Mouse (Mus musculus) naive thymus-derived CD4-positive, alpha-beta T cell, adult 2 months (primary cell): ENCODE measurements around the gene Gm20538.

ENCODE experiments used
- DNase-seq: peaks from one replicate; pipeline ENCODE4 v3.0.0-alpha.2; 2011; ENCODE audit warnings: low read depth

Gene Gm20538

GRCm38 (mm10) chr19:44552731-44553130 is at the start of gene Gm20538:
Gene Gm20538, minus strand, starts transcription at chr19:44552831.
- DNase-seq = no peak

DNA sequence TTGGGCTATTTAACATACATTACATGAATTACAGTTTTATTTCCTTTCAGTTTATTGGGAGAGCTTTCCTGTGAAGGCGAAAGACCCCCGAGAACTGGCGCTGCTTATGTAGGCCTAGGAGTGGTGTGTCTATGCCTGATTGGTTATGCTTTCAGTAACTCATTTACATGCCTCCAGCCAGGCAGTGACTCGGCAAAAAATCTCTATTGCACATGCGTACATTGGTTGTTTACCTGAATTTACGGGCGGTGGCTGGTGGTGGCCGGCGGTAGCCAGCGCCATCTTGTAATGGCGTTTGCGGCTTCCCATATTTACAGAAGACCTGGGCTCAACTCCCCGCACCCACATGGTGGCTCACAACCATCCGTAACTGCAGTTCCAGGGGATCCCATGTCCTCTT is 41.5 kb upstream of the Gm20538 start:
- DNase-seq = no peak

- DNase-seq = no peak
Observed at GRCm38 (mm10) chr19:44591638-44592037, 39.0 kb upstream of the Gm20538 start.

DNA sequence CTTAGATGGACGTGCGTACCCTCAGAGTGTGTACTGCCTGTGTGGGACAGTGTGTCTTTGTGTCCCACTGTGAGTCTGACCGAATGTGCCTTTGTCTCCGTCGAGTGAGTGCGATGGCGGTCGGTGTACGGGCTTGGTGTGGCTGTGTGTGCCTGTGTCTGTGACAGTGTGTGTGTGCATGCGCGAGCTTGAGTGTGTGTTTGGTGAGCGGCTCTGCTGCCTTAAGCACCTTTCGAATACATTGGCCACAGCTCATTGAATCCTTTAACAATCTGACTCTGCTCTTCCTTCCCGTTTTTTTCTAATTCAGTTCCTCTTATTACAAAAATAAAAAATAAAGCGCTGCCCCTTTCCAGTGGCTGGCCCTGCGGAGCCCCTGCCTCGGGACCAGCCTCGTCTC is 38.4 kb upstream of the Gm20538 start:
- DNase-seq = no peak

- DNase-seq = no peak
Observed at GRCm38 (mm10) chr19:44589591-44590223, 37.1 kb upstream of the Gm20538 start.

DNA sequence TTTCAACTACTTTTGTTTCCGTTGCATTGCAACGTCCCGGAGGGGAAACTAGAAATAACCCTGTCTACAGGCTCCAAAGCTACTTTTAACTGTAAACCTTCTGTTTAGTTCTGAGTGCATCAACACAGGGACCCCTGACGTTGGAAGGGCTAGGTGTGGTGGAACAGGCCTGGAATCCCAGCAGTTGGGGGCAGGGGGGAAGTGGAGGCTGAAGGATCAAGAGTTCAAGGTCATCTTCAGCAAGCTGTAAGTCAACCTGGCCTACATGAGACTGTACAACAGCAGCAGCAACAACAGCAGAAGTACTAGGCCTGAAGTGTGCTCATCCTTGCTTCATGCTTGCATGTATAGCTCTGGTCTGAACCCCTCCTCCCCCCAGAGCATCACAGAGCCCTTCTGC is 35.4 kb upstream of the Gm20538 start:
- DNase-seq = no peak

DNA sequence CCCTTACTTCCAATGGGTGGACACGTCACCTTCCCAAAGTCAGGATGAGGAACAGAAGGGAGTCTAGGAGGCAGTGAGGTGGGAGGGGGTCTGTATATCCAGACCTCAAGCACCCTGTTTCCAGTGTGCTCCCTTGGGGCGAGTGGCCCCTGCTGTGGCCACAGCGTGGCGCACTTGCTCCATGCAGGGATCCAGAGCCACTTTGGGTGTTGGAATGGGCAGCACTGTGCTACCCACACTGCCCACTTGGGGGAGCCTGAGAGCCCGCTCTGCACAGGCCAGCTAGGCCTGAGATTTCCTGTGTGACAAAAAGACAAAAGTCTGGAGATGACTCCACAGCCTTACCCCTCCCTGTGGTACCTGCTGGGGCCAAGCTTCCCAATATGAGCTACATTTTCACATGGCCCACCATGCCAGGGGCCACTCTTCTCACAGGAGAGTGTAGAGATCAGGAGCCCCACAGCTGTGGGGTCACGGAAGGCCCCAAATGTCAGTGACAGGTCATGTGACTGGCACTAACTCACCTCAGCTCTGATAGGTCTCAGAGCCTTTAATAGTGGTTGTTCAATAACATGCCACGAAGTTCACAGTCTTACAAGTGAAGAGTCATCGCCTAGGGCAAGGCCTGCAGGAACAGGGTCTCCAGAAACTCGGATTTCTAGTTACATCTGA is 30.1 kb upstream of the Gm20538 start:
- DNase-seq = peak; percentile 91

GRCm38 (mm10) chr19:44582103-44582502 is 29.5 kb upstream of the Gm20538 start:
- no peak for DNase-seq

- DNase-seq = no peak
Observed at GRCm38 (mm10) chr19:44578038-44578437, 25.4 kb upstream of the Gm20538 start.

DNA sequence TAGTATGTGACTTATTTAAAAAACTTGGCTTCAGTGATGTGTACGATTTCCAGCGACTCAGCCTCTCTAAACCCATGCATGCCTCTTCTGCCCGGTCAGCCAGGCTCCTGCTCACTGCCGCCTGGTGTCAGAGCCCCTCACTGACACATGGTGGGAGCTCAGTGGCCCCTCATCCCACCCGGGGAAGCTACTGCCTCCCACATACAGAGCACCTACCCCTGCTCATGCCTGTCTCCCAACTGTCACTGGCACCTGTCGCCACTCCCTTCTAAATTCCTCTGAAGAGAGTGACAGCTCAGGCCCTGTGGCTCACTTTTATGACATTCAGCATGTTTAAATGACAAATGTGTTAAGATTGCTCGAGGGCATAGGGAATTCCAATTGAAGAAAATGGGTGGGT is 23.6 kb upstream of the Gm20538 start:
- no peak for DNase-seq

DNA sequence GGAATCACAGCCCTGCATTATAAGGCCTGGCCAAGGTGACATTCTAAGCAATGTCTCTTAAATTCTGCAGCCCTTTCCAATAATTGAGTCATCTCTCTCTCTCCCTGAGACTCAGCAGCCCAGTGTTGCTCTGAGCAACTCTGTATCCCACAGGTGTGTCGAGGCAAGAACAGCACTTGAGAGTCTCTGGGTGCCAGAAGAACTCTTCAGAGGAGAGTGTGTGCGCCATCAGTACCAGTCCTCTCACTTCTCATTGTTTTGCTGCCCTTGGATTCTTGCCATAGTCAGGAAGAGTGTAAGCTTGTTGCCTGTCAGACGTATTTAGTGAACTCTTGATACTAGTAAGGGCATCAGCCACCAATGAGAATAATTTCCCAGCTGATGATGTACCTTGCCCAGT is 15.1 kb upstream of the Gm20538 start:
- DNase-seq = no peak

DNA sequence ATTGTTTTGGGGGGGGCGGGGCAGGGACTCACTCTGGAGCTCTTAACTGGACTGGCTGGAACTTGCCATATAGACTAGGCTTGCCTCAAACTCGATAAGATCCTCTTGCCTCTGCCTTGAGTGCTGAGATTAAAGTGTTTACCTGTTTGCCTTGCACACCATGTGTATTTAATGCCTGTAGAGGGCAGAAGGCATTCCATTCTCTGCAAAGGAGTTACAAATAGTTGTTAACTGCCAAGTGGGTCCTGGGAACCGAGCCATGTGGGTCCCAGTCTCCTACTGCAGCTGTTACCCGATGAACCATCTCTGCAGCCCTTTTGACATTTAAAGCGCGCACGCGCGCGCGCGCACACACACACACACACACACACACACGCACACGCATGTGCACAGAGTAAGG is 11.4 kb upstream of the Gm20538 start:
- peak; percentile 24 for DNase-seq

GRCm38 (mm10) chr19:44562652-44563206 is 10.1 kb upstream of the Gm20538 start, which contains the start of gene Hif1an:
Gene Hif1an, plus strand, starts transcription at chr19:44562850.
- DNase-seq = peak; percentile 98

DNA sequence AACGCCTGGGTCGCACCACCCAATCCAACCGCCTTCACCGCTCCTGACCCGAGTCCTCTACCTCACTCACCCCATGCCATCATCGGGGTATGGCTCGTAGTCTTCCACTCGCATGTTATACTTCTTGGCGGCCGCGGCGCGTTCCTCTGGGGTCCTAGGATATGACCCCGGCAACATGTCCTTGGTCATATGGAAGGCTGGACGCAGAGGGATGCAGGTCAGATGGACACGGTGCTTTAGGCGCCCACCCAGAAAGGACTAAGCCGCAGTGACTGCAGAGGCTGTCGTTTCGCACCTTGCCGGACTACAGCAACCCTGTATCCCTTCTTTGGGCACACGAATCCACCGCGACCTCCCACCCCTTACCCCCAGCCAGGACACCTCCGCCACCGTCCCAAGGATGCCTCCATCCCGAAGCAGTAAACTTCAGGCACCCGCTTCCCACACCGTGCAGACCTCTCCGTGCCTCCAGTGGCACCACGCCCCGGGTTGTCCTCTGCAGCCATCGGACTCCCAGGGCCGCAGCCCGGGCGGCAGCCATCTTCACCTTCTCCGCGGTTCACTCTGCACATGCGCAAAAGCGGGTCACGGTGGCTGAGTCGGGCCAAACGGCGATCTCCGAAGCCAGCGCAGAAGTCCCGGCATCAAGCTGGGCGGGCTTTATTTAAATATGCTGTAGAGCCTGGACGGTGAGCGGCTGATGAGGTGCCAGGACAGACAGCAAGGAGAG is 2.4 kb upstream of the Gm20538 start, which contains the start of gene Ndufb8:
Gene Ndufb8, minus strand, starts transcription at position 580 of the 730 bp plus-strand sequence.
- peak; percentile 94 for DNase-seq

DNA sequence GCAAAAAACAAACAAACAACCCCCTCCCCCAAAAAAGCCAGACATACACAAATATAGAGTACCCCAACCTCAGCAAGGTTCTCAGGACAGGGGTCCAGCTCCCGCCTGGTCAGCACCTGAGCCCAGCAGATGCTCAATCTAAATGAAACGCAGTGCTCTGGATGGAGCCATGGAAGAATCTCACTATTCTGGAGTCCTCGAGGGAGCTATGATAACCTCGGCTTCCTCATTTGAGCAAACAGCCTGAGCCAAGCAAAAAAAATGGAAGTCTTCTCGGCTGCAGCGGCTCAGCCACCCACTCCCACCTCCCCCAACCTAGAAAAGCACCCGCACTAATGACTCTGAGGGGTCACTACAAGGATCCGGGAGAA is 1.8 kb upstream of the Gm20538 start:
- DNase-seq = no peak

- no peak for DNase-seq
Observed at GRCm38 (mm10) chr19:44553286-44553685, 655 bp upstream of the Gm20538 start.

- no peak for DNase-seq
Observed at GRCm38 (mm10) chr19:44545321-44546041, 7.2 kb downstream of the Gm20538 start, which contains the start of gene Sec31b. Gene Sec31b, minus strand, starts transcription at chr19:44545864.

DNA sequence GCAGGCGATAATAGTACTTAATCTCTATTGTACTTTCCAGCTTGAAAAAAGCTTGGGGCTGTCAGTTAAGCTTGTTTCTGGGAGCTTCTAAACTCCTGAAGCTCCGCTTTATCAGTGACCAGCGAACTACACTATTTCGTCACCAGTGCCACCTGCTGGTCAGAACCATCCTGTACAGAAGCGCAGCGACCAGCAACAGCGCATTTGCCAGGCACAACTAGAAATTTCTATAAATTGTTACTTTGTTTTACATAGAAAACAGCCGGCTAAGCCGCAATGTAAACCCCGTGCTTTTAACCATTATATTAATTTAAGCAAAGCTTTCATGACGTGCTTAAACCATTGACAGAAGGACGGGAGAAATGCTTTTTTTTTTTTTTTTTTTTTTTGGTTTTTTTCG is 7.9 kb downstream of the Gm20538 start:
- peak; percentile 78 for DNase-seq

- no peak for DNase-seq
Observed at GRCm38 (mm10) chr19:44544372-44544771, 8.3 kb downstream of the Gm20538 start.

DNA sequence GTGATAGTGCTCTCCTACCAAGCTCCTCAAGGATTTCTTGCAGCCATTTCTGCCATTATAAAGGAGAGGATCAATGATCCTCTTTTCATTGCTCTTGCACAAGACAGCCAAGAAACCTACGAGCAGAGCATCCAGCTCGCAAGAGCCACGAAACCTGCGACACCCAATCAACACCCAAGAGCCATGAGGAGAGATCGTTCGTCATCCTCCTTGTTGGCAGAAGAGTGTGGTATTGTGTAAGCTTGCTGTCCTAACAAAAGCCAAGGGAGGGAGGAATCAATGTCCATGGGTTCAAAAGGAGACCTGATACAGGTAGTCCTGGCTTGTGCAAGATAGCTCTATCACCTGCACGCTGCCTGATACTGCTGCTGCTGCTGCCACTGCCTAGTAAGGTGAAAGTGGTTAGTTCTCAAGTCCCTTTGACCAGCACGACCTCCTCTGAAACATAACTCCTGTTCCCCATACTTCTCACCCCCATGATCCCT is 9.9 kb downstream of the Gm20538 start:
- no peak for DNase-seq

DNA sequence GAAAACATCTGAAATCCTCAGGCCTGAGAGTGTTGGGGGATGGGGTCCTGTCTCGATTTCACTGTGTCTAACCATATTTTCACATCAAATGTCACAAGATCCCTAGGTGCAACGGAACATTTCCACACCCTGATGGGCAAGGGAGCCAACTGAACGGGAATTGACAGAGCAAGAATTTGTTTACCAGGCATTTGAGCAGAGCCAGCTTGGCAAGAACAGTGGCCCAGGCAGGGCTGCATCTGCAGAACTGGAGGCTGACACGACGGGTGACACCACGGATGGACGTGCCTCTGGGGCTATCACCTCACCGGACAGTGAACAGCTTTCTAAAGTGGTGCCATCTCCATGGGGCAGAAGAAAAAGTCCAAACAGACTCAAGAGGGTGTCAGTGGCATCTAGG is 15.2 kb downstream of the Gm20538 start:
- DNase-seq = no peak

GRCm38 (mm10) chr19:44535376-44535775 is 17.3 kb downstream of the Gm20538 start:
- no peak for DNase-seq
